Mouse (Mus musculus) ES-E14 (cell line): ENCODE measurements around the gene Oxld1. TPM values are rescaled to one million over a fixed set of nuclear protein-coding genes. Genes with fewer than 3 reads are reported as not detected.

Experiments
- DNase-seq: peaks from one replicate; pipeline ENCODE4 v3.0.0-alpha.2; 2013; ENCODE audit warnings: low read depth, low spot score
- H3K27ac ChIP-seq: 2 replicates; pipeline ENCODE4 v1.5.1; 2012; ENCODE audit warnings: low read depth, mild to moderate bottlenecking, low read length, moderate library complexity, mixed read lengths; ENCODE audit not compliant: poor library complexity, insufficient read depth, severe bottlenecking
- H3K36me3 ChIP-seq: 2 replicates; pipeline ENCODE4 v1.6.1; 2012; ENCODE audit warnings: mild to moderate bottlenecking, low read length, moderate library complexity, mixed read lengths; ENCODE audit not compliant: control insufficient read depth, poor library complexity, insufficient read depth, severe bottlenecking
- H3K4me1 ChIP-seq, 2 experiments: fragments of 150-350 bp in 1 of 2; sonication (generic) in 1 of 2; 2 replicates each; pipeline ENCODE4 v1.6.1; 2012; ENCODE audit warnings: low read length in 2 of 2, mild to moderate bottlenecking in 1 of 2, mixed read lengths in 1 of 2; ENCODE audit not compliant: control insufficient read depth in 2 of 2, insufficient read depth in 2 of 2, poor library complexity in 1 of 2
- H3K4me3 ChIP-seq, 2 experiments: fragments of 150-350 bp in 1 of 2; sonication (generic) in 1 of 2; 2 replicates each; pipeline ENCODE4 v1.5.1; 2012; ENCODE audit warnings: low read length in 2 of 2, low read depth in 1 of 2, mild to moderate bottlenecking in 1 of 2, mixed read lengths in 1 of 2; ENCODE audit not compliant: insufficient read depth in 1 of 2, poor library complexity in 1 of 2, severe bottlenecking in 1 of 2
- H3K9ac ChIP-seq: 2 replicates; pipeline ENCODE4 v1.6.1; 2012; ENCODE audit warnings: low read depth, mild to moderate bottlenecking, low read length, mixed read lengths; ENCODE audit not compliant: poor library complexity, insufficient read depth, severe bottlenecking
- H3K9me3 ChIP-seq: fragments of 150-350 bp; sonication (generic); 2 replicates; pipeline ENCODE4 v1.6.1; 2012; ENCODE audit warnings: low read depth, mild to moderate bottlenecking, low read length; ENCODE audit not compliant: control insufficient read depth, insufficient read depth
- CHD2 ChIP-seq: IDR thresholded peaks from 2 replicates; pipeline ENCODE4 v1.6.1; 2014; ENCODE audit warnings: mild to moderate bottlenecking, low read depth, low read length, inconsistent platforms
- HCFC1 ChIP-seq: IDR thresholded peaks from 2 replicates; pipeline ENCODE4 v1.6.1; 2012; ENCODE audit warnings: low read length, inconsistent platforms, borderline replicate concordance; ENCODE audit not compliant: insufficient read depth
- MAFK ChIP-seq: IDR thresholded peaks from 2 replicates; pipeline ENCODE4 v1.6.1; 2014; ENCODE audit warnings: mild to moderate bottlenecking, low read depth, low read length, inconsistent platforms; ENCODE audit not compliant: insufficient read depth
- ZC3H11A ChIP-seq: IDR thresholded peaks from 2 replicates; pipeline ENCODE4 v1.6.1; 2012; ENCODE audit warnings: low read depth, mild to moderate bottlenecking, inconsistent platforms, low read length, borderline replicate concordance
- ZNF384 ChIP-seq: IDR thresholded peaks from 2 replicates; pipeline ENCODE4 v1.6.1; 2012; ENCODE audit warnings: low read depth, low read length, inconsistent platforms
- in situ Hi-C, 2 experiments: fragments of 600-800 bp; cut with MboI; formaldehyde crosslinking; loops; one replicate each; pipeline ENCODE4 v1.15.1; 2025; ENCODE audit warnings: low sequenced_read_pairs in 2 of 2, inconsistent platforms in 1 of 2; ENCODE audit not compliant: unreplicated experiment in 2 of 2
- total RNA-seq: library from RNA; depleted of rRNA; stranded (reverse); fragments of 300-350 nt; gene quantifications from 2 replicates; pipeline ENCODE4 v1.2.3, GENCODE M21; 2012

The Oxld1 gene
- total RNA-seq, 1 experiment = 4.1 TPM

DNA sequence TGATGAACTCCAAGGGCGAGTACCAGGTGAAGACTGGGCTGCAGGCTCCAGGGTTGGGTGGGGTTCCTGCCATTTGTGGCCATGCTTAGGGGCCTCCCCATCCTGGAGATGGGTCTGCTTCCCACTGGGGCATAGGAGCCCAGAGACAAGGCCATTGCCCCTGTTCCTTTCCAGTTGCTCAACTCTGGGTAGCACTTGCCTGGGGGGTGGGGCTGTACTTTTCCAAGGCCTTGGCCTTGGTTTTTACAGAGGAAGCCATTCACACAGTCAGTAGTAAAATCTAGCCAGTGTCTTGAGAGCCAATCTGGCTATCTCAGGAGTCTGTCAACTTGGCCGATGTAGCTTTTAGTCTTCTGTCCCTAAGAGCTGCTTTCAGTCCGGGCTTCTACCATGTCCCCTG, 39.6 kb upstream of the Oxld1 start:
- H3K36me3 ChIP-seq = peaks cover 32% of the 10 kb centered on the region
- in situ Hi-C loops = no loop called here

DNA sequence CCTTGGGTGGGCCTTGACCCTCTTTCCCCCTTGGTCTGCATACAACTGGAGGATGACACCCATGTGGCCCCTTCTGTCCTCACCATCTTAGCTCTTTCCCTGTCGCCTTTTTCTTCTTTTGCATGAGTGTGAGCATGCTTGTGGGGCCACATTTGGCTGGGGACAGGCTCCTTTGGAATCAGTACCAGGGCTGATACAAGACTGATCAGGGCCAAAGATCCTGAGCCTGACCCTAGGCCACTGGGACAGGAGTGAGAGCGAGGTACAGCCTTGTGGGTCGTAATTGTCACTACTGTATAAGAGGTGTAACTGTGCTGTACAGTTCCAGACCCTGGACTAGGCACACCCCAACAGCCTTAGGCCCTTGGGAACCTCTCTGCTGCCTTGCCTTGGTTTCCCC, 36.0 kb upstream of the Oxld1 start:
- H3K9ac ChIP-seq = no peak overlapping the region
- no peak overlapping the region for H3K27ac ChIP-seq
- H3K4me3 ChIP-seq = no peak overlapping the region
- DNase-seq = no peak
- in situ Hi-C loops = no loop called here
- H3K36me3 ChIP-seq = peaks cover 37% of the 10 kb centered on the region
- TF ChIP-seq CHD2 (no peak), MAFK (no peak), HCFC1 (no peak), ZNF384 (no peak), ZC3H11A (no peak)
- peaks cover 3 to 10% of the 10 kb centered on the region in 2 experiments; a peak in 1 of 4 replicates for H3K4me1 ChIP-seq
- H3K9me3 ChIP-seq = no peaks in the 10 kb centered on the region

More for the DNA sequence above, 39.6 kb upstream of the Oxld1 start:
- H3K4me3 ChIP-seq = no peak overlapping the region
- H3K27ac ChIP-seq = no peak overlapping the region
- TF ChIP-seq ZNF384 = no peak
- no peak for TF ChIP-seq ZC3H11A
- TF ChIP-seq MAFK = no peak
- TF ChIP-seq CHD2 = no peak
- TF ChIP-seq HCFC1 = no peak
- no peaks in the 10 kb centered on the region for H3K9me3 ChIP-seq
- no peak for DNase-seq
- no peak overlapping the region for H3K9ac ChIP-seq
- peaks cover 2% of the 10 kb centered on the region in 2 experiments; a peak in 1 of 4 replicates for H3K4me1 ChIP-seq

DNA sequence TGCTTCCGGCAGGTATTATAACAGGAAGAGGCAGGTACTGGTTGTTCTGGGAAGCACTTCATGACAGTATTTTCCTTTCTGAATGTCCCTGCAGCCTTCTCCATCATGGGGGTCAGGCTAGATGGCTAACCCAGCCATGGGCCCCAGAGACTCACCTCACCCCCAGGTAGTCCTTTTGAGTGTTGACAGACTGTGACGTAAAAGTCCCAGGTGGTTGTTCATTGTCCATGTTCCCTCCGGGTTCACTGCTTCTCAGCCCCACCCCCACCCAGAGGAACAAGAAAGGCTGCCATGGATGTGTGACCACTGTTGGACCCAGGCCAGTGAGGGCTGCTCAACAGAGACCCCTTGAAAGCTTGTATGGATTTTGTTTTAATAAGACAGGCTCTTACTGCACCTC, 35.5 kb upstream of the Oxld1 start:
- Histone ChIP-seq H3K4me1 (peaks cover 3 to 12% of the 10 kb centered on the region in 2 experiments; a peak in 1 of 4 replicates), H3K27ac (no peak overlapping the region), H3K36me3 (peaks cover 37% of the 10 kb centered on the region), H3K4me3 (no peak overlapping the region), H3K9me3 (no peaks in the 10 kb centered on the region), H3K9ac (no peak overlapping the region)
- TF ChIP-seq HCFC1 = no peak
- TF ChIP-seq ZC3H11A = no peak
- TF ChIP-seq CHD2 = no peak
- TF ChIP-seq MAFK = no peak
- no peak for TF ChIP-seq ZNF384
- DNase-seq = no peak
- in situ Hi-C loops = no loop called here

DNA sequence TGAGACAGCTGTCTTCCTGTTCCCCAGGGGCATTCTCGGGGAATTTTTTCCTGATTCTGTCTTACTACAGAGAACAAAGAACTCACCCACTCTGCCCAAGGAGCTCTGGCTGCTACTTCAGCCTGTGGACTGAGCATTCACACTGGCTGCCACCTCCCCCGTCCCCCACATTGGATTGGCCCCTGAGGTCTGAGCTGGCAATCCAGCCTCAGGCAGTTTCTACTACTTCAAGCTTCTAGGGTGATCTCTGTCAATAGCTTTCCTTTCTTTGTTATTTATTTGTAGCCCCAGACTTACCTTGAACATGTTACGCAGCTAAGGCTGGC, 35.0 kb upstream of the Oxld1 start:
- Histone ChIP-seq H3K27ac (no peak overlapping the region), H3K4me3 (peak overlapping the region in 1 of 2 experiments; percentile 84; a peak in 2 of 4 replicates), H3K9me3 (no peaks in the 10 kb centered on the region), H3K9ac (no peak overlapping the region), H3K4me1 (peaks cover 3 to 12% of the 10 kb centered on the region in 2 experiments; a peak in 1 of 4 replicates), H3K36me3 (peaks cover 40% of the 10 kb centered on the region)
- no peak for DNase-seq
- no peak for TF ChIP-seq HCFC1
- no peak for TF ChIP-seq CHD2
- no peak for TF ChIP-seq MAFK
- no peak for TF ChIP-seq ZNF384
- TF ChIP-seq ZC3H11A = no peak
- in situ Hi-C loops = no loop called here
